Mouse (Mus musculus) ES-E14 (cell line): ENCODE results near the gene Glyatl3. TPM values are rescaled to one million over a fixed set of nuclear protein-coding genes. Genes with fewer than 3 reads are reported as not detected.

Experiments
- DNase-seq: peaks from one replicate; pipeline ENCODE4 v3.0.0-alpha.2; 2013; ENCODE audit warnings: low read depth, low spot score
- H3K27ac ChIP-seq: 2 replicates; pipeline ENCODE4 v1.5.1; 2012; ENCODE audit warnings: low read depth, mild to moderate bottlenecking, low read length, moderate library complexity, mixed read lengths; ENCODE audit not compliant: poor library complexity, insufficient read depth, severe bottlenecking
- H3K36me3 ChIP-seq: 2 replicates; pipeline ENCODE4 v1.6.1; 2012; ENCODE audit warnings: mild to moderate bottlenecking, low read length, moderate library complexity, mixed read lengths; ENCODE audit not compliant: control insufficient read depth, poor library complexity, insufficient read depth, severe bottlenecking
- H3K4me1 ChIP-seq, 2 experiments: fragments of 150-350 bp in 1 of 2; sonication (generic) in 1 of 2; 2 replicates each; pipeline ENCODE4 v1.6.1; 2012; ENCODE audit warnings: low read length in 2 of 2, mild to moderate bottlenecking in 1 of 2, mixed read lengths in 1 of 2; ENCODE audit not compliant: control insufficient read depth in 2 of 2, insufficient read depth in 2 of 2, poor library complexity in 1 of 2
- H3K4me3 ChIP-seq, 2 experiments: fragments of 150-350 bp in 1 of 2; sonication (generic) in 1 of 2; 2 replicates each; pipeline ENCODE4 v1.5.1; 2012; ENCODE audit warnings: low read length in 2 of 2, low read depth in 1 of 2, mild to moderate bottlenecking in 1 of 2, mixed read lengths in 1 of 2; ENCODE audit not compliant: insufficient read depth in 1 of 2, poor library complexity in 1 of 2, severe bottlenecking in 1 of 2
- H3K9ac ChIP-seq: 2 replicates; pipeline ENCODE4 v1.6.1; 2012; ENCODE audit warnings: low read depth, mild to moderate bottlenecking, low read length, mixed read lengths; ENCODE audit not compliant: poor library complexity, insufficient read depth, severe bottlenecking
- H3K9me3 ChIP-seq: fragments of 150-350 bp; sonication (generic); 2 replicates; pipeline ENCODE4 v1.6.1; 2012; ENCODE audit warnings: low read depth, mild to moderate bottlenecking, low read length; ENCODE audit not compliant: control insufficient read depth, insufficient read depth
- CHD2 ChIP-seq: IDR thresholded peaks from 2 replicates; pipeline ENCODE4 v1.6.1; 2014; ENCODE audit warnings: mild to moderate bottlenecking, low read depth, low read length, inconsistent platforms
- HCFC1 ChIP-seq: IDR thresholded peaks from 2 replicates; pipeline ENCODE4 v1.6.1; 2012; ENCODE audit warnings: low read length, inconsistent platforms, borderline replicate concordance; ENCODE audit not compliant: insufficient read depth
- MAFK ChIP-seq: IDR thresholded peaks from 2 replicates; pipeline ENCODE4 v1.6.1; 2014; ENCODE audit warnings: mild to moderate bottlenecking, low read depth, low read length, inconsistent platforms; ENCODE audit not compliant: insufficient read depth
- ZC3H11A ChIP-seq: IDR thresholded peaks from 2 replicates; pipeline ENCODE4 v1.6.1; 2012; ENCODE audit warnings: low read depth, mild to moderate bottlenecking, inconsistent platforms, low read length, borderline replicate concordance
- ZNF384 ChIP-seq: IDR thresholded peaks from 2 replicates; pipeline ENCODE4 v1.6.1; 2012; ENCODE audit warnings: low read depth, low read length, inconsistent platforms
- in situ Hi-C, 2 experiments: fragments of 600-800 bp; cut with MboI; formaldehyde crosslinking; loops; one replicate each; pipeline ENCODE4 v1.15.1; 2025; ENCODE audit warnings: low sequenced_read_pairs in 2 of 2, inconsistent platforms in 1 of 2; ENCODE audit not compliant: unreplicated experiment in 2 of 2
- total RNA-seq: library from RNA; depleted of rRNA; stranded (reverse); fragments of 300-350 nt; gene quantifications from 2 replicates; pipeline ENCODE4 v1.2.3, GENCODE M21; 2012

Gene Glyatl3
- total RNA-seq, 1 experiment, result not detected

- in situ Hi-C loops, result no loop called here
- peaks cover 2 to 5% of the 10 kb centered on the region in 2 experiments; a peak in 2 of 4 replicates for H3K4me1 ChIP-seq
- TF ChIP-seq MAFK (no peak), CHD2 (no peak), ZC3H11A (no peak), ZNF384 (no peak), HCFC1 (no peak)
- H3K36me3 ChIP-seq, result no peaks in the 10 kb centered on the region
- DNase-seq, result no peak
- H3K4me3 ChIP-seq, result no peak overlapping the region
- no peak overlapping the region for H3K27ac ChIP-seq
- no peak overlapping the region for H3K9ac ChIP-seq
- no peaks in the 10 kb centered on the region for H3K9me3 ChIP-seq
Observed at GRCm38 (mm10) chr17:40896863-40897262, 17.3 kb downstream of the Glyatl3 start.

GRCm38 (mm10) chr17:40887849-40888536 lies 26.2 kb downstream of the Glyatl3 start:
- peaks cover 0 to under 1% of the 10 kb centered on the region in 2 experiments; a peak in 1 of 4 replicates for H3K4me1 ChIP-seq
- DNase-seq, result no peak
- TF ChIP-seq CHD2 (no peak), ZC3H11A (no peak), HCFC1 (no peak), ZNF384 (no peak), MAFK (no peak)
- H3K4me3 ChIP-seq, result no peak overlapping the region
- no peaks in the 10 kb centered on the region for H3K9me3 ChIP-seq
- no peak overlapping the region for H3K9ac ChIP-seq
- in situ Hi-C loops, result no loop called here
- H3K27ac ChIP-seq, result no peak overlapping the region
- no peaks in the 10 kb centered on the region for H3K36me3 ChIP-seq

- in situ Hi-C loops, result no loop called here
- no peaks in the 10 kb centered on the region for H3K4me1 ChIP-seq
- H3K9me3 ChIP-seq, result no peaks in the 10 kb centered on the region
- no peak for DNase-seq
- H3K36me3 ChIP-seq, result no peaks in the 10 kb centered on the region
- no peak overlapping the region for H3K9ac ChIP-seq
- TF ChIP-seq ZNF384, result no peak
- H3K27ac ChIP-seq, result no peak overlapping the region
- H3K4me3 ChIP-seq, result no peak overlapping the region
Observed at GRCm38 (mm10) chr17:40885155-40885554, 29.0 kb downstream of the Glyatl3 start.

- Histone ChIP-seq H3K36me3 (no peaks in the 10 kb centered on the region), H3K9ac (no peak overlapping the region), H3K4me3 (no peak overlapping the region), H3K4me1 (no peaks in the 10 kb centered on the region; a peak in 1 of 4 replicates), H3K27ac (no peak overlapping the region), H3K9me3 (no peaks in the 10 kb centered on the region)
- no peak for DNase-seq
- no peak for TF ChIP-seq MAFK
- TF ChIP-seq HCFC1, result no peak
- TF ChIP-seq ZC3H11A, result no peak
- TF ChIP-seq ZNF384, result no peak
- no peak for TF ChIP-seq CHD2
- in situ Hi-C loops, result no loop called here
Observed at GRCm38 (mm10) chr17:40882172-40882571, 32.0 kb downstream of the Glyatl3 start.
